Mouse (Mus musculus) layer of hippocampus, postnatal 14 days (tissue): ENCODE data around the gene Nasp. TPM values are rescaled to one million over a fixed set of nuclear protein-coding genes. Genes with fewer than 3 reads are reported as not detected.
"Not testable (repeated sequence)": the region's sequence is repeated elsewhere in the genome, so short reads cannot be mapped to it uniquely, and the experiment has no call there.

ENCODE experiments used
- DNase-seq, 2 experiments: peaks; one replicate each; pipeline ENCODE4 v3.0.0; 2021 to 2022; ENCODE audit warnings: low spot score in 2 of 2, mixed read lengths in 1 of 2
- long read RNA-seq, 2 experiments: library from polyadenylated mRNA; stranded (forward); transcript quantifications; one replicate each; pipeline ENCODE4 v2.0.0; 2021
- total RNA-seq, 2 experiments: library from RNA; stranded (reverse); gene quantifications; 2 replicates each; pipeline ENCODE4 v1.2.3; 2021

Nasp gene
- 10 to 100 TPM; 44.4 to 50.5 TPM for total RNA-seq
- long read RNA-seq, experiment 1, transcript Nasp-202 (14 exons, 2,118 nt) = major isoform, 14 of 22 reads
- long read RNA-seq, experiment 1, partial matches to known transcripts = 5 of 22 reads
- long read RNA-seq, experiment 1, other reads (novel, unspliced or antisense) = 3 of 22 reads
- long read RNA-seq, experiment 2, transcript Nasp-202 (14 exons, 2,118 nt) = major isoform, 14 of 24 reads
- long read RNA-seq, experiment 2, partial matches to known transcripts = 6 of 24 reads
- long read RNA-seq, experiment 2, other reads (novel, unspliced or antisense) = 4 of 24 reads

- DNase-seq = peak; percentile 86 to 90
These were observed at the start of gene Nasp for GRCm38 (mm10) chr4:116627722-116628662. Gene Nasp, minus strand, starts transcription at chr4:116627941.

- DNase-seq = no peak
These were observed 48.3 kb upstream of the Nasp start for GRCm38 (mm10) chr4:116676027-116676426.

- DNase-seq = not testable (repeated sequence)
These were observed 47.0 kb upstream of the Nasp start for GRCm38 (mm10) chr4:116674761-116675160.

- DNase-seq = no peak
These were observed 45.0 kb upstream of the Nasp start for GRCm38 (mm10) chr4:116672785-116673184.

DNA sequence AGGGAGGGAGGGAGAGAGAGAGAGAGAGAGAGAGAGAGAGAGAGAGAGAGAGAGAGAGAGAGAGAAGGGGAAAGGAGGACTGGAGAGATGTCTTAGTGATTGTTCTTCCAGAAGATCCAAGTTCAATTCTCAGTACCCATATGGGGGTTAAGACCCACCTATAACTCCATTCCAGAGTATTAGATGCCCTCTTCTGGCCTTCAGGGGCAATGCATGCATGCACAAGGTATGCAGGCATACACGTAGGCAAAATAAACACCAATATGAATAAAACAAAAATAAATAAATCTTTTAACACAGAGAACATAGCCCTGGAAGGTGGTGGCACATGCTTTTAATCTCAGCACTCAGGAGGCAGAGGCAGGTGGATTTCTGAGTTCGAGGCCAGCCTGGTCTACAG is 41.5 kb upstream of the Nasp start:
- DNase-seq = no peak

GRCm38 (mm10) chr4:116668145-116668544 is 40.4 kb upstream of the Nasp start:
- DNase-seq = no peak

DNA sequence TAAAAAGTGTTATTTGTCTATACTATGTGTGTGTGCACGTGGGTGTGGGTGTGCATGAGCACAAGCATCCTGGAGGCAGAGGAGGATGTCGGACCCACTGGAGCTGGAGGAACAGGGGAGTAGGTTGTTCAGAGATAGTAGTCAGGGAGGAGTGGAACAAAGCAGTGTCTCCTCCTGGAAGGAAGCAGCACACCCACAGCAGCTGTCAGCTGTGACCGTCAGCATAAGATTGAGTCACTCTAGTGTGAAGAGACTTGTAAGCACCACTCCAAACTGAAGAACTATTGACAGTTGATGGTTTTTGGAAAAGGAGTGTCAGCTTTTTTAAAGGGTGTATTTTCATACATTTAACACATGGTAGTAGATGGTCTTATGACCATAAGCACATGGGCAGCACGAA is 38.9 kb upstream of the Nasp start:
- DNase-seq = no peak

GRCm38 (mm10) chr4:116661998-116662397 is 34.3 kb upstream of the Nasp start:
- no peak for DNase-seq

DNA sequence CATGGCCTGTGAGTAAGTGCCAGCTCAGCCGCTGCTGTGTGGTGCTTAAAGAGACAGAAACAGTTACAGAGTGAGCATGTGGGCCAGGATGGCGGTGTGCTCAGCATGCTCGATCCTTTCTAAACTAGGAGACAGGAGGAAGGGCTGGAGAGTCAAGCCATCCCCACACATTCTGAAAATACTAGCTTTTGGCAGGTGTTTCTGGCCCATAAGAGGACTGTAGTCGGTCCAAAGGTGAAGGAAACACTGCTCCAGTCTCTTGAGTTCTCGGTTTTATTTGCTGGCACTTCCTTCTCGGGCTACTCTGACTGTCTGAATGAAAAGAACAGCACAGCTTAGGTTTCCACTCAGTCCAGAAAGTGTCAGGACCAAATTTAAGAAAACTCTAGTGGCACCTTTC is 33.1 kb upstream of the Nasp start:
- no peak for DNase-seq

DNA sequence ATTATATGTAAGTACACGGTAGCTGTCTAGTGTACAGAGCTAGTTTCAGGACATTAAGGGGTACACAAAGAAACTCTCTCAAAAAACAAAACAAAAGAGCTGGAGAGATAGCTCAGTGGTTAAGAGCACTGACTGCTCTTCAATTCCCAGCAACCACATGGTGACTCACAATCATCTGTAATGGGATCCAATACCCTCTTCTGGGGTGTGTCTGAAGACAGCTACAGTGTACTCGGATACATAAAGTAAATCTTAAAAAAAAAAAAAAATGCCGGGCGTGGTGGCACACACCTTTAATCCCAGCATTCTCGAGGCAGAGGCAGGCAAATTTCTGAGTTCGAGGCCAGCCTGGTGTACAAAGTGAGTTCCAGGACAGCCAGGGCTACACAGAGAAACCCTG is 32.2 kb upstream of the Nasp start:
- DNase-seq = not testable (repeated sequence)

GRCm38 (mm10) chr4:116659474-116659873 is 31.7 kb upstream of the Nasp start:
- DNase-seq = no peak

DNA sequence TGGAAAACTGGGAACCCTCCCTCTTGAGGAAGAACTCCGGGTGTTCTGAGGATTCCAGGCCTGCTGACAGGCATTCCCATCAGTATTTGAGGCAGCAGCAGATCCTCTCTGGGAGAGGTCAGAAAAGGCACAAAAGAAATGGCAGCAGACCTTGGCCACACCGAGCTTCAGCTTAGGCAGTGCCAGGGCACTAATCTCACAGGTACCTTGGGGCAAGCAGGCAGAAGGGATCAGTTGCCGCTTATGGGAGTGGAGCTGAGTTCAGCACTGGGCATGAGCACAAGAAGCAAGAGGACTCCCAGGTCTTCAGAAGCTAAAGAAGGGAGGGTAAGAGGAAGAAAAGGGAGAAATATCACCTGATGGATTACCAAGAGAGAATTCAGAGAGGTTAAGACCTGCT is 30.2 kb upstream of the Nasp start:
- no peak for DNase-seq

DNA sequence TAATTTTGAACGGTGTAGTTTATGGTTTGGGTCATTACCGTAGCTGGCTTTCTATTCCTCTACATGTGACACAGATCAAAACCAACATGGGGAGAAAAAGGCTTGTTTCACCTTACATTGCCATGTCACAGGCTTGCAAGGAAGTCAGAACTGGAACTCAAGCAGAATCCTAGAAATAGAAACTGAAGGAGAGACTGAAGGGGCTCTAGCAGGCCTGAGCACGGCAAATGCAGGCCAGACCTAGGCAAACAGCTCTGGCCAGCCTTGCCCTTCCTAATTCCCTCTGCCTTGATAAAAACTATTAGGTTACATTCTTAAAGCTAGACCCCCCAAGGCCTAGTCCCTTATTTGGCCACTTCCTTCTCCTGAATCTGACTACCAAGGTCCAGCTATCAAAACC is 27.9 kb upstream of the Nasp start:
- DNase-seq = no peak

- no peak for DNase-seq
These were observed 27.4 kb upstream of the Nasp start for GRCm38 (mm10) chr4:116655100-116655499.

DNA sequence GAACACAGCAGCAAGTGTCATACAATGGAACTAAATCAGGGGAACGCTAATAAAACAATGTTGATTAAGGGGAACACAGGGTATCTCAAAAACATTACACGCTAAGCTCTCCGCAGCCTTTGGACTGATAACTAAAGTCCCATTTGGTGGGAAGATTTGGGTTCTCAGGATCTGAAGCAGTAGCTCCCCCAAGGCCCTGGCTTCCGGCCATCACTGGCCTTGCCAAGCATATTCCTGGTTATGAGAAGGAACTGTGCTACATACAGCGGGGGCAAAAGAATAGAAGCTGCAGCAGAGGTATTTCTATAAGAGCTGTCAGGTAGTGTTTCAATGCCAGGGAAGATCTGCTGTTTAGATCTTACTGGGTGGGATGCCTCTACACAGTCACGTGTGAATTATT is 25.5 kb upstream of the Nasp start:
- no peak for DNase-seq

- DNase-seq = no peak
These were observed 24.0 kb upstream of the Nasp start for GRCm38 (mm10) chr4:116651797-116652135.

GRCm38 (mm10) chr4:116650924-116651796 is 23.4 kb upstream of the Nasp start, which contains the start of gene Akr1a1:
Gene Akr1a1, minus strand, starts transcription at chr4:116651680.
- DNase-seq = peak; percentile 86 to 94

- no peak for DNase-seq
These were observed 22.6 kb upstream of the Nasp start for GRCm38 (mm10) chr4:116650365-116650764.

- DNase-seq = no peak
These were observed 21.7 kb upstream of the Nasp start for GRCm38 (mm10) chr4:116649411-116649810.

DNA sequence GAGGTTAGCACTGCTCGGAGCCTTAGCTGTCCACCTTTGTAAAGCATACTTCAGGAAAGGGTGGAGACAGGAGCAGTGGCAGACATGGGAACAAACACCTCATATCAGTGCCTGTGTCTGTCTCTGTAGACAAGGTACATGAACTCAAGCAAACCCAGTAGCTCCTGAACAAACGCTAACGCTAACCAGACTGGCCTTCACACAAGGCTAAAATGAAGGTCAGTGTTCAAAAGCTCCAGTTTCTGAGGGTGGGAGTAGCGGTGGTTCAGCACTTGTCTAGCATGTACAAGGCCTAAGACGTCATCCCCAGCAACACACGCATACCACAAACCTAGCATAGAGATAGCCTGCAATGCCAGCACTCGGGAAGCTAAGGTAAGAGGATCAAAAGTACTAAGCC is 17.9 kb upstream of the Nasp start:
- no peak for DNase-seq

DNA sequence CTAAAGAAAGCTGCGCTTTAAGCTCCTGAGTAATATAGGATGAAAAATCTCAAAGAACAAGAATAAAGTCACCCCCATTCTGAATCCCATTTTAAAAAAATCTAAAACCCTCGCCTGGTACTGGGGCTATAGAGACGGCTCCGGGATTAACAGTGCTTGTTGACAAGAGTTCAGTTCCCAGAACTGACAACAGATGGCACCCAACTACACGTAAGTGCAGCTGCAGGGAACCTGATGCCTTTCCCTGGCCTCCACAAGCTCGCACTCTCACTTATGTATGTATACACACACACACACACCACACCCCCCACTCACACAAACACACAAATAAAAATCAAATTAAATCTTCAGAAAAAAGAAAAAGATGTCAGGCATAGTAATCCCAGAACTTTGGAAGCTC is 16.6 kb upstream of the Nasp start:
- DNase-seq = peak in 1 of 2 experiments; percentile 16
